30 mouse cellular contexts compared by ENCODE assay signal in the genomic region with DNA sequence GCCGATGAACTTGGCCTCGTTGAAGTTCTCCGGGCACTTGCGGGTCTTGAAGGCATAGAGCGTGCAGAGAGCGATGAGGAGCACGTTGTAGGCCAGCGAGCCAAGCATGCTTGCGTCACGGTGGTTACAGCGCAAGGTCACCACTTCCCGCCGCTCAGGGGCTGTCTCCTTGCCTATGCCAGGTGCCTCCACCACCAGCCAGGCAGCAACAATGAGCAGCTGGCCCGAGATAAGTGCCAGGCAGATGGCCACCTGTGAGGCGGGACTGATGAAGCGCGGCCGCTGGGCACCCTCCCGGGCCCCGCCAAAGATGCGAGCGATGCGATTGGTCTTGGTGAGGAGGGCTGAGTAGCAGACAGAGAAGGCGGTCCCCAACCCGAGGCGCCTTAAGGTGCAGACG. TPM values are rescaled to one million over a fixed set of nuclear protein-coding genes. Genes with fewer than 3 reads are reported as not detected.
"Had no signal": no experiment of that assay in that cellular context is flagged by ENCODE, and none has a peak within 500 bp of the region (broad histone marks: within the 10 kb centered on the region; RNA-seq: fewer than 3 reads in every experiment).

No protein-coding gene starts in this region.

- ATAC-seq: liver, postnatal 0 days; midbrain, embryonic 15.5 days had no signal

- H3K9ac ChIP-seq: limb, embryonic 12.5 days; limb, embryonic 15.5 days; liver, embryonic 14.5 days; liver, postnatal 0 days; lung, embryonic 15.5 days; midbrain, embryonic 12.5 days; midbrain, embryonic 15.5 days; neural tube, embryonic 12.5 days; neural tube, embryonic 15.5 days; stomach, embryonic 15.5 days had no signal

- H3K9me3 ChIP-seq: limb, embryonic 12.5 days; limb, embryonic 15.5 days; lung, embryonic 15.5 days; midbrain, embryonic 12.5 days; midbrain, embryonic 15.5 days; neural tube, embryonic 12.5 days; neural tube, embryonic 15.5 days; stomach, embryonic 15.5 days had no signal

- H3K27ac ChIP-seq: kidney, postnatal 0 days; limb, embryonic 12.5 days; limb, embryonic 15.5 days; liver, embryonic 14.5 days; lung, embryonic 15.5 days; midbrain, embryonic 12.5 days; midbrain, embryonic 15.5 days; neural tube, embryonic 12.5 days; neural tube, embryonic 15.5 days; stomach, embryonic 15.5 days had no signal

- H3K36me3 ChIP-seq: limb, embryonic 12.5 days; limb, embryonic 15.5 days; lung, embryonic 15.5 days; midbrain, embryonic 12.5 days; neural tube, embryonic 12.5 days; neural tube, embryonic 15.5 days; stomach, embryonic 15.5 days had no signal

- H3K4me1 ChIP-seq: limb, embryonic 12.5 days; limb, embryonic 15.5 days; lung, embryonic 15.5 days; midbrain, embryonic 12.5 days; midbrain, embryonic 15.5 days; neural tube, embryonic 12.5 days; neural tube, embryonic 15.5 days; stomach, embryonic 15.5 days had no signal

- DNase-seq: kidney, adult 2 months; kidney, postnatal 25 days; left cerebral cortex, postnatal 4 days; liver, postnatal 0 days; lung, postnatal 14 days; lung, postnatal 4 days; retina, postnatal 1 day; right cerebral cortex, postnatal 25 days; spleen, adult 18-20 months; thymus, postnatal 25 days had no signal

- H3K4me3 ChIP-seq: limb, embryonic 12.5 days; limb, embryonic 15.5 days; lung, embryonic 15.5 days; midbrain, embryonic 12.5 days; midbrain, embryonic 15.5 days; neural tube, embryonic 12.5 days; neural tube, embryonic 15.5 days; stomach, embryonic 15.5 days had no signal

RNA-seq across cellular contexts. Expression of gene Grm2, which starts 8.7 kb away (rescaled TPM):
- total RNA-seq: megakaryocyte progenitor cell, adult 5-6 weeks had no signal
- polyA plus RNA-seq: kidney, adult 2 months; kidney, embryonic 14.5 days; kidney, postnatal 0 days; limb, embryonic 12.5 days; liver, embryonic 11.5 days; liver, embryonic 14.5 days; liver, postnatal 0 days; stomach, embryonic 15.5 days; urinary bladder, adult 2 months had no signal

RNA-seq across cellular contexts. Expression of gene Iqcf6, which starts 20.8 kb away (rescaled TPM):
- total RNA-seq: layer of hippocampus, adult 8-10 months; layer of hippocampus, postnatal 10 days; left cerebral cortex, adult 8-10 months; left cerebral cortex, postnatal 14 days; left cerebral cortex, postnatal 4 days; megakaryocyte progenitor cell, adult 5-6 weeks had no signal
- polyA plus RNA-seq: kidney, adult 2 months; kidney, embryonic 14.5 days; kidney, postnatal 0 days; large intestine, adult 2 months; limb, embryonic 12.5 days; limb, embryonic 15.5 days; liver, embryonic 11.5 days; liver, embryonic 14.5 days; liver, postnatal 0 days; lung, embryonic 15.5 days; midbrain, embryonic 12.5 days; midbrain, embryonic 15.5 days; neural tube, embryonic 12.5 days; neural tube, embryonic 15.5 days; stomach, embryonic 15.5 days; thymus, postnatal 0 days; urinary bladder, adult 2 months had no signal
